Mouse (Mus musculus): Measurements from ENCODE around the gene Plac9b.
"Not testable (repeated sequence)": the region's sequence is repeated elsewhere in the genome, so short reads cannot be mapped to it uniquely, and the experiment has no call there.

Gene Plac9b

DNA sequence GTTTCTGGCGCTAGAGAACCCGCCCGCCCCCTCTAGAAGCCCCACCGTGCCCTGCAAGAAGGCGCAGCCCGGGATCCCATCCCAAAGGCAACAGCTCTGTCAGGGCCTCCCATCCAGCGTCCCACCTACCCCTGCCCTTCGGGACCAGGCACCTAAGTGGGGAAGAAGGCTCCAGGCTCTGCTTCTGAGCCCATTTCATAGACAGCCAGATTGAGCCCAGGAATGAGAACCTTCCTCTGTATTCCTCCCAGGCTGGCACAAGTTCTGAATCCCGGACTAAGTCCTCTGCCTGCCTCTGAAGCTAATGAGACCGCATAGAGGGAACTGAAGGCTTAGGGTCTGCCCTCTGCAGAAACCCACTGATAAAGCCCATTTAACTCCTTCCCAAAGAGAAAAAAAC, at the start of gene Plac9b:
Gene Plac9b (minus strand): TSS at position 101 of the 400 bp plus-strand sequence.
- DNase-seq (ENCODE audit: low spot score in 2 of 2), result not testable (repeated sequence)

DNA sequence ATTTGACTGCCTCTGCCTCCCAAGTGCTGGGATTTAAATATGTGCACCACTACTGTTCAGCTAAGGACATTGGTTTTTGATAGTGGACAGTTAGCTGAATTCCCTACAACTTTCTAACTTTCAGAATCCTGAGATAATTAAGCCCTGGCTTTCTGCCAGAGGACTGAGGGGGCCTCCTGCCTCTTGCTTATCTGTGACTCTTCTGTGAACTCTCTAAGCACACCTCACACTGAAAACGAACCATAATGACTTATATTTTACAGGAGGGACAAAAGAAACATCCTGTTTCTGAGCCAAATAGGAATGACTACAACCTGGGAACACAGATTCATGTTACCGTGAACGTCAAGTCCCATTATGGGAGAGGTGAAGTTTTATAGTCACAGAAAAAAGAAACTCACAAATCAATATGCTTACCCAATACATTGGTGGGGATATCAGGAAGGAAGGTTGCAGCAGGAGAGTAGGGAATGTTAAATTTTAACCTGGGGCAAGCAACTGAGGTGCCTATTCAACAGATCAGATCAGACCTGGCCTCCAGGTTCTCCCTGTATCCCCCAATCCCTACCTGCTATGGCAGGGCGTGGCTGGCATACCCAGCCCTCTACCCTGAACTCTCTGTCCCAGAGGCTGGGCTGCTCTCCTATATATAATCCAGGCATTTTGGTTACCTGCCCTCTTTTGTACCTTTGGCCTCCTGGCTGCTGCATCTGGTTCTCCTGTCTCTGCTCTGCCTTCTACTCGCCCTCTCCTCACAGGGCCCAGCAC, 34.1 kb upstream of the Plac9b start:
- not testable (repeated sequence) for DNase-seq (ENCODE audit: low spot score in 2 of 2)

GRCm38 (mm10) chr14:26206926-26207247, 24.6 kb upstream of the Plac9b start, which contains the start of gene Tmem254b:
Gene Tmem254b (minus strand): TSS chr14:26207041.
- not testable (repeated sequence) for DNase-seq (ENCODE audit: low spot score in 2 of 2)

DNA sequence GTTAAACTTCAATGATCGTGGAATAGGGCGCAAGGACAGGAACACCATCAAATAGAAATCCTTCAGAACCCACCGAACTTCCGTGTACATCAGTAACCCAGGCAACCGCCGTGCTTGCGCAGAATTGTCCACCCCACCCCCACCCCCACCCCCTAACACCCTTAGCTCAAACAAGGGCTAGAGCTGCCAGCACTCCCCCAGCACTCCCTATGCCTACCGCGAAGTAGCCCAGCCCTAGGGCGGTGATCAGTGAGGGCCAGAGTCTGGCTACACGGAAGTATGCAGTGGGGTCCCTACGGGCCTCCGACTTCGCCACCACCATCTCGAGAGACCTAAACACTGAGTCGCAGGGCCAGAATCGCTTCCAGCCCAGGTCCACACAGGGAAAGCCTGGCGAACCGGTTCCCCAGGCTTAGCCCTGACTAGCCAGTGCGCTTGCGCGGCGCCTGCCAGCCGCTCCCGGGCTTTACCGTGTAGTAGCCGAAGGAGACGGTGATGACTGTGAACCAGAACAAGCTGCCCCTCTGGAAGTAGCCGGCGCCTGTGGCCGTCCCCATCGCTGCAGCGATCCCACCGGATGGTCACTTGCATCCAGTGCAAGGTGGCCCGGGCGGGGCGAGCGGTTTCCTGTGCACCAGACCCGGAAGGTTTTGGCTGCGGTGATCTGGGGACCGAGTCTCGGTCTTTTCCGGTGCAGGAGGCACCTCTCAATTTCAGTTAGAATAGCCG, 24.1 kb upstream of the Plac9b start:
- not testable (repeated sequence) for DNase-seq (ENCODE audit: low spot score in 2 of 2)

DNA sequence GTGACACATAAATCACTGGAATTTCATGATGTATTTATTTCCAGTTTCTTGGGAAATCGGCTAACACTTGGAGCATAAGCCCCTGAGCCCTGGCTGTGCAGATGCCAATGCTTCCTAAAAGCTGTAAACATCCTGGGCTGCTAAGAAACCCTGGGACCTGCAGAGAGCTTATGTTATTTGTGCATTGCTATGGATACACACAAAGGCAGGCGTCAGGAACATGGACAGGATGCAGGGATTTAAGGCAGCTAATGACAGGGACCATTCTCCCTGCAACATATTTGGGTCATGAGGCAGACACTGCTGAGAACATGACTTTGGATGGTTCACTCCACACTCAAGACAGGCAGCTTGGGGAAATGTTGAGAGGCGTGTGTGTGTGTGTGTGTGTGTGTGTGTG, 15.6 kb upstream of the Plac9b start:
- not testable (repeated sequence) for DNase-seq (ENCODE audit: low spot score in 2 of 2)

- DNase-seq (ENCODE audit: low spot score in 2 of 2), result not testable (repeated sequence)
These were observed 6.1 kb upstream of the Plac9b start for GRCm38 (mm10) chr14:26188361-26188760.

DNA sequence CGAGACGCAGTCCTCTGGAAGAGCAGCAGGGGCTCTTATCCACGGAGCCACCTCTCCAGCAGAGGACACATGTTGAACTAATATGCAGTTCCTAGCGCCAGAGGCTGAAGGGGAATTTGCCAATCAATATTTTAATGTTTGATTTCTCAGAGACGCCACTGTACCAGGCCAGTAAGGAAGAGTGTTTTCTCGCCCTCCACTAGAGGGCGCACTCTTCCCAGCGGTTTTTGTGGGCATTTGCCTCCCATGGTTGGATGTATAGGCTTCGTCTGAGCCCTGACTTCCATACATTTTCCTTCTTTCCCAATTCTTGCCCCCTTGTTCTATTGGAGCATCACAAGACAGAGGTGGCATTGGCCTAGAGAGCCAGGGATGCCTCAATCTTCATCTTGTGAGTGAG, 4.4 kb upstream of the Plac9b start:
- not testable (repeated sequence) for DNase-seq (ENCODE audit: low spot score in 2 of 2)

- DNase-seq (ENCODE audit: low spot score in 2 of 2), result not testable (repeated sequence)
These were observed 620 bp downstream of the Plac9b start for GRCm38 (mm10) chr14:26181660-26182059.

DNA sequence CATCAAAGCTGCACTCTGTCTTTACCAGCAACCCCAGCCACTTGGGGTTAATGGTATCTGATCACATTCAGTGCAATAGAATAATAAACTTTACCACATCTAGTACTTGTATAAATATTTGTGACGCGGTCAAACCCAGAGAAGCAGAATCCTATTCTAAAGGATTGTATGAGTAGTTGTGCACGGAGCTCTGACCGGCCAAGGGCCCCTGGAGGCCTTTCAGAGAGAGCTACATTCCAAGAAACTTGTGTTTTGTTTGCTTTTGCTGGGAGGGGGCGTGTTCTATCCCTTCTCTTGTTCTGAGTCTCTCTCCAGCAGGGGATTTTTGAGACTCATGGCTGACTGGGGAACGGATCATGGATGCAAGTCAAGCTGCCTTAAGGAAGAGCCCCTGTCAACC, 7.3 kb downstream of the Plac9b start:
- not testable (repeated sequence) for DNase-seq (ENCODE audit: low spot score in 2 of 2)

DNA sequence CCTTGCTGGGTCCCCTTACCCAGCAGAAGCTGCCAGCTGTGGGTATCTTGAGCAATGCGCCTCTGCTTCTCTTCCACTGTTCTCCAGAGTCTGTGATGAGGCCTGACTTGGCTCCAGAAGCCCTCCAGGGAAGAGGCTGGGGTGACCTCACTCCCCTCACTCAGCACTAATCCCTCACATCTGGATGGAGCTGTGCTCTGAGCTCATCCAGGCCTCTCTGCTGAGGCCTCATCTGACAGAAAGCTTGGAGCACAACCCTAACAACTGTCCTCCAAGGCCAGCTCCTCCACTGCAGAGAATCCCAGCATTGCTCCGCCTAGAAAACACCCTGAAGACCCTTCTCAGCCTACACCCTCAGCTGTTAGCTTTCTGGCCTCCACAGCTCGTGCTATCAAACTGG, 8.3 kb downstream of the Plac9b start:
- not testable (repeated sequence) for DNase-seq (ENCODE audit: low spot score in 2 of 2)

DNA sequence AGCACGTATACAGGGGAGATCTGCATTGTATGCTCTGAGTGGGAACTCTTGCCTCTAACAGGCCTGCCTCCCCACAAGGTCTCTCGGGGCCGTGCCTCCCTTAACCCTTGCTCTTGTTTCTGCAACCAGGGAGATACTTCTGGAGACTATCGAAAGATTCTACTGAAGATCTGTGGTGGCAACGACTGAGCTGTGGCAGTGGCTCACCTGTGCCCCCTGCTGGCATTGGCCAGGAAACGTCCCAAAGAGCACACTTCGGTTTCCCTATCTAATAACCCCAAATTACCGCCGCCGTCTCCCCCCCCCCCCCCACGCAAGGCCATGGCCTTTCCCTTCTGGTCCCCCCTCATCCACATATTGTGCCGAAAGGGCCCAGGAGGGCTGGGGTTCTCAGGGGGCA, 17.0 kb downstream of the Plac9b start:
- not testable (repeated sequence) for DNase-seq (ENCODE audit: low spot score in 2 of 2)

GRCm38 (mm10) chr14:26162423-26162822, 19.9 kb downstream of the Plac9b start:
- DNase-seq (ENCODE audit: low spot score in 2 of 2), result not testable (repeated sequence)

- DNase-seq (ENCODE audit: low spot score in 2 of 2), result not testable (repeated sequence)
These were observed 21.1 kb downstream of the Plac9b start for GRCm38 (mm10) chr14:26161156-26161555.

- DNase-seq (ENCODE audit: low spot score in 2 of 2), result not testable (repeated sequence)
These were observed 26.2 kb downstream of the Plac9b start for GRCm38 (mm10) chr14:26156032-26156431.

- not testable (repeated sequence) for DNase-seq (ENCODE audit: low spot score in 2 of 2)
These were observed 35.2 kb downstream of the Plac9b start for GRCm38 (mm10) chr14:26147095-26147494.

GRCm38 (mm10) chr14:26119095-26119494, 63.2 kb downstream of the Plac9b start:
- DNase-seq (ENCODE audit: low spot score in 2 of 2), result not testable (repeated sequence)

DNA sequence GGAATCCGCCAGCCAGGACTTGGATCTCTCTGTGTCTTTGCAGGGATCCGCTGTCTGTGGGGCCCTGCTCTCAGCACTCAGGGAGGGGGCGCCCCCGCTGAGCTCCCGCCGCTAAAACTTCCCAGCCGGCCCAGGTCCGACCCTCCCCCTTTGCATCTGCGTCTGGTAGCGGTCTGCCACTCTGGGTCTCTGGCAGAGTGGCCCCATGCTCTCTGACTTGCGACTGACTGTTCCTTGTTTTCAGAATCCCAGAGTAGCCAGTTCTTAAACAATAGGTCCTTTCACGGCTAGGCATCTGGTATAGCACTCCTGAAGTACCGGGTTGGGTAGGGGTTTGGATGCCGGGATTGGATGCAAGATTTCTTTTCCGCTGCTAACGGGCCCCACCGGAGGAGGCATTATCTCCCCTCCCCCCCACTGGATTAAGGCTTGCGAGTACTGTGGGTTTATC, 63.7 kb downstream of the Plac9b start:
- DNase-seq (ENCODE audit: low spot score in 2 of 2), result not testable (repeated sequence)

- DNase-seq (ENCODE audit: low spot score in 2 of 2), result not testable (repeated sequence)
These were observed 64.1 kb downstream of the Plac9b start, which contains the start of gene Duxbl2 for GRCm38 (mm10) chr14:26118150-26118549. Gene Duxbl2 (plus strand): TSS chr14:26118349.
